Mouse (Mus musculus): Measurements from ENCODE around the gene Tex12. TPM values are rescaled to one million over a fixed set of nuclear protein-coding genes. Genes with fewer than 3 reads are reported as not detected.

The Tex12 gene
- total RNA-seq, 1 experiment from 2014 or later: not detected

DNA sequence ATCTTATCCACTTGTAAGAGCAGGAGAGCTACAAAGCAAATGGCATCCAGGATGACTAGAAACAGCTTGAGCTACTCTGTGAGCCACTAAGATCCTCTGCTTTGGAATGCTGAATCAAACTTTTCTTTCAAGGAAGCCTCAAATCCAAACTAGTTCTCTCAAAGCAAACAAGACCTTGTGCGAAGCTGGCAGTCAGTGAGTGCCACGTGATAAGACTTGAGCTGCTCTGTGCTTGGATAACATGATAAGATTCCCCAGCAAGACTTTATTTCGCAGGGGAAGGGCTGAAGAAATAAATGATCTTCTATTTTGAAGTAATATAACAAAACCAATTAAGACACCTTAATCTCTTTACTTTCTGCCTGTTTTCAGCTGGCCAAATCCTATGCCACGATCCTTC, 4.8 kb upstream of the Tex12 start:
- ATAC-seq (replicated peaks; ENCODE audit: insufficient number of reproducible peaks, low FRiP score, low TSS enrichment, poor library complexity, severe bottlenecking): no peak

DNA sequence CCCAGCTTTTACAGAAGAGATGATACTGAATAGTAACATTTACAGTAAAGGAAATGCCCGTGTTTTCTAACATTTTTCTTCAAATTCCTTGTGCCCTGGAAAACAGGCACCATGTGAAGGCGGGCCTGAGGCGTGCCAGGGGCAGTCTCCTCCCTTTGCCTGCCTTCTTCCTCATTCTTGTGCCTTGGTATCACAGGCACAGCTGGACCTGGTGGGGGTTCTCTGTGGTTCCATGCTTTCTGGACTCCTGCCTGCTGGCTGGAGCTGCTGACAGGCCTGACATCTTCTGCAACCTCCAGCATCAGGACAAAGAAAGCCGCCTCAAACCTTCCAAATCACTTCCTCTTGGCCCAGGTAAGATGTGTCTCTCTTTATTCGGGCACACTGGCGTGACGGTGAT, 4.0 kb upstream of the Tex12 start:
- ATAC-seq (replicated peaks; ENCODE audit: insufficient number of reproducible peaks, low FRiP score, low TSS enrichment, poor library complexity, severe bottlenecking): no peak

DNA sequence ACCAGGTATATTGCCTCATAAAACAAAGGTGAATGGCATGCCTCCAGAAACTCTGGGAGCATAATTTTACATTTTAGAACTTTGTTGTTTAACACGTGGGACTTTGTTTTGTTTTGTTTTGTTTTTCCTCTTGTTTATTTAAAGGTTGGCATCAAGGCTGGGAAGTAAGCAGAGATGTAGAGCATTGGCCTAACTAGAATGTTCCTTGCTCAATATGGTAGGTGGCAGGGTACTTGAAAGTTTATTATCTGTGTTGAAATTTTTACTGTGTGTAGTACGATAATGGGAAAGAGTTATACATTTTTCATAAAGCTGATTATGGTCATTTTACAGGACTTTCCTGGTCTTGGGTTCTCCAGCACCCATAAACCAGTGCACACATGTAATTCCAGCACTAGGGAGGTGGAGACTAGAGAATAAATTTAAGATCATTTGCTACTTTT, 814 bp upstream of the Tex12 start:
- ATAC-seq (replicated peaks; ENCODE audit: insufficient number of reproducible peaks, low FRiP score, low TSS enrichment, poor library complexity, severe bottlenecking): no peak

DNA sequence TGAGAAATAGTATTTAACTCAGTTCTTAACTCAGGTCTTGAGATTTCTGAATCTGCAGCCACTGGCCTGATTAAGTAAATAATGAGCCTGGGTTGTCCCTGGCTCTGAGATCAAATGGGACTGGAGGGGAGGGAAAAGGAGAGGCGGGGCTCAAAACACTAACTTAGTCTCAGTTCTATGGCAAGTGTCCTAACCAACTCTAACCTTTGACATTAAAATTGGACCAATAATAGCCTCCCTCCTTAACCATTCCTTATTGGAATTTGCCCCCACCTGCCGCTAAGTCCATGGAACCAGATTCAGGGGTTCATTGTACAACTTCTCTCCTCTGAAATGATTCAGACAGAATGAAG, 6.1 kb downstream of the Tex12 start, which contains the start of gene Bco2:
Bco2 (minus strand) TSS at position 88 of the 353 bp plus-strand sequence.
- ATAC-seq (replicated peaks; ENCODE audit: insufficient number of reproducible peaks, low FRiP score, low TSS enrichment, poor library complexity, severe bottlenecking): no peak

DNA sequence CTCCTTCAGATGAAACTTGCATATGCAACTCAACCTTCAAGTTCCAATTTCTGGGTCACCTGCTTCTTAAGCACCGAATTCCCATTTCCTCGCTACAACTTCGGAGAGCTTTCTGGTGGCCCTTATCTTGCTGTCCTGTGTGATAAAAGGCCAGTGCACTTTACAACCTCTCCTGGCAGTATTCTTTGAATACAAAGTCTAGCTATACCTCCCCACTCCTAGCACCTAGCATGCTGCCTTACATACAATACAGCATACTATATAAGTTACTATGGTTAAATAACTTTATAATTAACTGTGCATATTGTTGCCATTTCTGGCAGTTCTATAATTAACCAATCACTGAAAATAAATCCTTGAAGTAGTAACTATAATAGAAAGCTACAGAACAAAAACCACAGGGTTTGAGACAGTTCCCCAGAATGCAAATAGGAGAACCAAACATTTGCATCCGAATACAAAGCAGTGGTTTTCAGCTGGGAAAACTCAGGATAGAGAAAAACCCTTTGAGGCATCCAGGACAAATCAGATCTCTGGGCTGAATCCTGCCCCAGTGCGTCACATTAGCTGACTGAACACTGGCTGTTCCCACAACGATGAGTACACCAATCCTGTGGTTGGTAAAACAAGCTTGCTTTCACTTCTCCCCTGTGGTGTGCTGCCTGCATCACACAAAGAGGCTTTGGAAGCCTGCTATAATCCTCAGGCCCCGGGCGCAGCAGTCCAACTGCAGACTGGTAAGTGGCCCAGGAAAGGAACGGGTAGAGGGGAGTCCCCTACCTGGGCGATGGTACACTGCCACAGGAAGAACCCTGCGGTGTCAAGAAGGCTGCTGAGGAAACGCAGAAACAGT, 6.7 kb downstream of the Tex12 start, which contains the start of gene Il18:
Il18 (plus strand) TSS at position 587 of the 853 bp plus-strand sequence.
- ATAC-seq (replicated peaks; ENCODE audit: insufficient number of reproducible peaks, low FRiP score, low TSS enrichment, poor library complexity, severe bottlenecking): peak; percentile 95

DNA sequence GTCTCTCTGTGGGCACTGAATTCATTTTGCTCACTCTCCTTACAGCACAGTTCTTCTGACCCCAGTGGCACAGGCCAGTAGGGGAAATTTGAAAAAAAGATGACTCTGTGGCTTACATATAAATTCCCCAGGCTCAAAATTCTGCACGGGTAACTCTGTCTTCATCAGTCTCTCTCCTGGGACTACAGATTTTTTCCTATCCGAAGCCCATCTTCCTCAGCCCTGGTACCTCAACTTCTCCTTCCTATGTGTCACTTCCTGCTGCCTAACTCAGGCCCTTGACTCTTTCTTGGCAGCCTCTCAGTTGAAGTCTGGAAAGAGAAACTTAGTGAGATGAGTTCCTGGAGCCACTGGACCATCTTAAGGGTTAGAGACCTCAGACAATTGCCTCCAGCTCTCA, 7.6 kb downstream of the Tex12 start:
- no peak for ATAC-seq (replicated peaks; ENCODE audit: insufficient number of reproducible peaks, low FRiP score, low TSS enrichment, poor library complexity, severe bottlenecking)

DNA sequence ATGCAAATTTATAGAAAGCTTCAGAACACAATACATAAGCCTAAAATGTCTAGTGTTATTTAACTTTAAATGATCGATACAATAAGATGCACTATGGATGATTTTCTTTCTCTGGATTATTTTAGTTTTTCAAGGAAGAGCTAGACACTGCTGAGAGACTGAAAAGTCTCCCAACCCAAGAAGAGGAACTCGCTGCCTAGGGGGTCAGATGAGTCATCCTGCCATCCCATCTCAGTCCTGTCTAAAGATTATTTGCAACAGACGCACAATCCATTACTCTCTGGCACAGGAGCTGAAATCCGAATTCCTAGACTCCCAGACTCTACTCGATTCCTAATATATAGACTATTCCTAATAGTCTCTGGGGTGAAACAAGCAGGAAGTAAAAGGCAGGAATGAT, 8.9 kb downstream of the Tex12 start:
- ATAC-seq (replicated peaks; ENCODE audit: insufficient number of reproducible peaks, low FRiP score, low TSS enrichment, poor library complexity, severe bottlenecking): no peak

DNA sequence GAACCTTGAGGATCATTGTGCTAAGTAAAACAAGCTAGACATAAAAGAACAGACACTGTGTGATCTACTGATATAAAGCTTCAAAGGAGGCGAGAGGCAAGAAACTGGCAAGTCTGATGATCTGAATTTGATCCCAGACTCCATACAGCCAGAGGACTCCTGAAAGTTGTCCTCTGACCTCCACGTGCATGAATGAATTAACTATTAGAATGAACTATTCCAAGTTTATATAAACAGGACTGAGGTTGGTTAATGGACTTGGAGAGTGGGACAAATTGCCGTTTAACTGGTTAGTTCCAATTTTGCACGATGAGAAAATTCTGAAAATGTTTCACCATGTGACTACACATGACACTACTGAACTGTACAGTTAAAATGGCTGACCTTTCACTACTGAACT, 12.2 kb downstream of the Tex12 start:
- no peak for ATAC-seq (replicated peaks; ENCODE audit: insufficient number of reproducible peaks, low FRiP score, low TSS enrichment, poor library complexity, severe bottlenecking)

DNA sequence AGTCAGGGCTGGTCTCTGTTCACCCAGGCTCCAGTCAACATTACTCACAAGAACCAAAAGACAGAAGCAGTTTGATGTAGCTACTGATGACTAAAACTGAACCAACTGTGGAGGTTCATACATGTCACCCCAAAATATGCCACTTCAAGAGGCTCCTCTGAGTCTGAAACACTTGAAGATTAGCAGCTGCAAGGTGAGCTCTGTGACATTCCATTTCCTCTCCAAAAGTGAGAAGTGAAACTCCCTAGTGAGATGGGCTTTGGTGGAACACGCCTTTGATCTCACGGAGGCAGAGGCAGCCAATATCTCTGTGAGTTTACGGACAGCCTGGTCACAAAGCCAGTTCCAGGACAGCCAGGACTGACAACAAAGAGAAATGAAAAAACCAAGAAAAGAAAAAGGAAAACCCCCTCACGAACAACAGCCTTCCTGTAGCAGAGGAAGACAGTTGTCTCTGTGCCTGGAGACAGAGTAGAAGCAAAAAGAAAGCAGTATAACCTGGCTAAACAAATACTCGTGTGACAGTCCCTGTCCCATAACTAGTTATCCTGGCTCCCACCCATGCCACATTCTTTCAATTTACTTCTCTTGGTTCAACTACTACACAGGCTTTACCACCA, 13.2 kb downstream of the Tex12 start:
- 0 out of 2 replicates have a peak, but pooled peaks have one; percentile 61 for ATAC-seq (replicated peaks; ENCODE audit: insufficient number of reproducible peaks, low FRiP score, low TSS enrichment, poor library complexity, severe bottlenecking)

DNA sequence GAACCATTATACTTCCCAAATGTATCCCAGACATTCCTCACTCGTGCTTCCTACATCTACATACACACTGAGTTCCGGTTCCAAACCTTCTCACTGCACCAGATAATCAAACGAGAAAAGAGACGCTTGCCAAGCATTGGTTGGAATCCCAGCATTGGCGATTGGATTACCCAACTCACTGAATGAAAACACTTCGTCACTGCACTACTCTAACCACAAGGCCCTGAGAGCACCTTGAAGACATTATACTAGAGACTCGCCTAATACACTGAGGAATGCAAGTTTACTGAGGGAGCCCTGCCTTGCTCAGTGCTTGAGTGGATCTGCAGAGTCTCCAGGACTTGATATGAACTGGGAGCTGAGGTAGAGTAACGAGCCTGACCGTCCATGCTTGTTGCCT, 18.7 kb downstream of the Tex12 start:
- ATAC-seq (replicated peaks; ENCODE audit: insufficient number of reproducible peaks, low FRiP score, low TSS enrichment, poor library complexity, severe bottlenecking): no peak

DNA sequence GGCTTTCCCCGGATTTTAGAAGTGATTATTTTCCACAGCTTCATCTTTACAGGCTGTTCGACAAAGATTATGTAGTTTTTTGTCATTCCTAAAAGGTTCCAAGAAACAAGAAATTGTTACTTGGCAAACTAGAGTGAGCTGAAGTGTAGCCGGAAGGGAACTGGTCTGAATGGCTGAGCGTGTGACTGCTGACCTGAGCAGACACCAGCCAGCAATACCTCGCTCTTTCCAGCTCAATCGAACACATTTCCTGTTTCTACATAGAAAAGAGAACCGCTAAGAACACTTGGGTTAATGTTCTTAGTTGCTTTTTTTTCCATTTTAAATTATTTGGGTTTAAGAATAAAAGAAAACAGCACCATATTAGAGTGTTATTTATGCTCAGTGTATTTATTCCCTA, 21.0 kb downstream of the Tex12 start:
- ATAC-seq (replicated peaks; ENCODE audit: insufficient number of reproducible peaks, low FRiP score, low TSS enrichment, poor library complexity, severe bottlenecking): no peak

DNA sequence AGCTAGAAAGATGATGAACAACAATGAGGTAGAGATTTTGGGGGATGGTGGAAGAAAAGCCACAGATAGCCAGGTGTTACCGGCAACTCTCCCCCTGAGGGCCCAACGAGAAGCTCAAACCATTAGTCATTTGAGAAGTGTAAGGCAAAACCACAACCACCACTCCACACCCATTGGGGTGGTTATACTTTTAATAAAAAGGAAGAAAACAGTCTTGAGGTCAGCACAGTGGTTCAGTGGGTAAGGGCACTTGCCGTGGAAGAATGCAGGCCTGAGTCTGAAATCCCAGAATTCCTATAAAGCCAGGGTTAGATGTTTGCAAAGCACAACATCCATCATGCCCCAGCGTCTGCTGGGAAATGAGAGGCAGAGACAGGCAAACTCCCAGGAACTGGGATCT, 23.8 kb downstream of the Tex12 start:
- ATAC-seq (replicated peaks; ENCODE audit: insufficient number of reproducible peaks, low FRiP score, low TSS enrichment, poor library complexity, severe bottlenecking): peak; percentile 79

DNA sequence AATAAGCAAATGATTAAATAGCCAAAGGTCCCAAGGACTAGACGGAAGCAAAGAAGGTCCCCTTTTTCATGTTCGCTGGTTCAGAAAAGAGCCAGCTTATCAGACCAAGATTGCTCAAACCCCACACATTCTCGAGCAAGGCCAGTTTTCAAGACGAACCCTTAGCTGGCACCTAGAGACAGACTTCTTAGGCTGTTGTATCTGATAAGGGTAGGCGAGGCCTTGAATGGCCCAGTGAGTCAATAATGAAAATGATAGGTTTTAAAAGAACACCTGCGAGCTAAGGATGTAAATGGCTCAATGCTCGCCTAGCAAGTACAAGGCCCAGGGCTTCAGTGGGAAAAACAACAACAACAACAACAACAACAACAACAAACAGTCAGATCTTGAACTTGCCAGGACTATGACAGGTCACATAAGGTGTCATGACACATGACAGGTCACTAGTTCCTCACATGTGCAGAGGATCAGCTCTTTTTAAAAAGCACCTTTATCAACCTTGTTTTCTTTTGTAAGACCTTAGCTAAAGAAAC, 24.5 kb downstream of the Tex12 start:
- no peak for ATAC-seq (replicated peaks; ENCODE audit: insufficient number of reproducible peaks, low FRiP score, low TSS enrichment, poor library complexity, severe bottlenecking)

DNA sequence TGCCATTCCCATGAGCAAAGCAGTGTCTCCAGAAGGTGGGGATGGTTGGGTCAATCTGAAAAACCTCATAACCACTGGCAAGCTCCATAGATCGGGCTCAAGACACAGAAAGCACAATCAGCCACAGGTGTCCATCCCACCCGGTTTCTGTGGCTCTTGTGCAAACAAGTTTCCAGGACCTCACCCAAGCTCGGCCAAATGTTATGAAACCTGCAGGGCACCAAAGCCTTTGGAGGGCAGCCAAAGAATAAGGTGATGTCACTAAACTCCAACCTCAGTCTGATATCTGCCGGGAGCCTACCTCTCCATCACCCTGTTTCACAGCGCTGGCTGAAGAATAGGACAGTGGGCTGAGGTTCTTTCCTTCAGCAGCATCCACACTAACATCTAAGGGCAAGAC, 25.2 kb downstream of the Tex12 start:
- no peak for ATAC-seq (replicated peaks; ENCODE audit: insufficient number of reproducible peaks, low FRiP score, low TSS enrichment, poor library complexity, severe bottlenecking)

DNA sequence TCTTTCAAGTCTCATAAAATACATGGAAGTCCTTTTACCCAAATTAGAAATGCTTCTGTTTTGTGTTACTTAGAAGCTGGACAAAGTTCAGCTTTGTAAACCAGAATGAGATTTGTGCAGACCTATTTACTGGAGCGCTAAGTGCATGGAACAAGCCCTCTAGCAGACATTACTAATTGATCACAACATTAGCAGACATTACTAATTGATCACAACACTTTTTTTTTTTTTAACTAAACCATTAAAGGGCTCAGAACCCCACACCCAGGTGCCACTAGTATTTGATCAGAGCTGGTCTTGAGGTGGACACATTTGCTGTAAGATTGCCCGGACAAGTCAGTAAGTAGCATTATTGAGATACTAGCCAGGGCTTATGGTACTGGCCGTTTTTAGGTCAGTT, 27.3 kb downstream of the Tex12 start:
- no peak for ATAC-seq (replicated peaks; ENCODE audit: insufficient number of reproducible peaks, low FRiP score, low TSS enrichment, poor library complexity, severe bottlenecking)

DNA sequence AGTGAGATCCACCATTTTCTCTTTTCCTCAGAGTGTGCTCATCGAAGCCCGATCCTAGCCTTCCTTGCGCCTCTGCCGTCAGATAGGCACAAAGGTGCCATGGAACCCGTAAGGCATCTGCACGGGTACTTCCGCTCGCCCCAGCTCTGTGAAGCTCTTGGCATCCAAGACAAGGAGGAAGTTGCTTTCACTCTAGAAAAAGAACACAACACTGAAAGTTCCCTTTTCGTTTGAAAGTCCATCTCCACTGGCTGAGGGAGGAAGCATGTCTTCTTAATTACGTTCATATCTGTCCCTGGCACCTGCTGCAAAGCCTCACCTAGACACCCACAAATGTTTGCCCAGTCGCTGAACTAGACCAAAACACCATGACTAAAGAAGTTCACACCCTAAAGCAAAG, 27.8 kb downstream of the Tex12 start:
- peak; percentile 67 for ATAC-seq (replicated peaks; ENCODE audit: insufficient number of reproducible peaks, low FRiP score, low TSS enrichment, poor library complexity, severe bottlenecking)

DNA sequence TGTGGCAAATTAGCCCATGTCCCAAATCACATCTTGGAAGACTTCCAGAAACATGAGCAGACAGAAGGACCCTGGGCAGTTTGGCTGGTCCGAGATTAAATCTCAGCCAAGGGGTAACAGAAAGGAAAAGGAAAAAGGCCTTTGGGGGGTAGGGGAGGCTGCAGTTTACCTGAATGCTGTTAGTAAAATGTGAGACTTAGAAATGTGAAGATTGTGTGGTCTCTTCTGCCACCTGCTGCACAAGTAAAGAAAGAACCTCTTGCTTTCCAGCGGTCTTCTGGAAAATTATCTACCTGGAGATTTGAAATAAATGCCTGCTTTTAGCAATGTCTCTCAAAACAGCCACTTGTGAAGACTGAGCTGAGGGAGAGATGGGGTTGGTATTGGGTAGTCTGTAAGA, 30.2 kb downstream of the Tex12 start:
- no peak for ATAC-seq (replicated peaks; ENCODE audit: insufficient number of reproducible peaks, low FRiP score, low TSS enrichment, poor library complexity, severe bottlenecking)

DNA sequence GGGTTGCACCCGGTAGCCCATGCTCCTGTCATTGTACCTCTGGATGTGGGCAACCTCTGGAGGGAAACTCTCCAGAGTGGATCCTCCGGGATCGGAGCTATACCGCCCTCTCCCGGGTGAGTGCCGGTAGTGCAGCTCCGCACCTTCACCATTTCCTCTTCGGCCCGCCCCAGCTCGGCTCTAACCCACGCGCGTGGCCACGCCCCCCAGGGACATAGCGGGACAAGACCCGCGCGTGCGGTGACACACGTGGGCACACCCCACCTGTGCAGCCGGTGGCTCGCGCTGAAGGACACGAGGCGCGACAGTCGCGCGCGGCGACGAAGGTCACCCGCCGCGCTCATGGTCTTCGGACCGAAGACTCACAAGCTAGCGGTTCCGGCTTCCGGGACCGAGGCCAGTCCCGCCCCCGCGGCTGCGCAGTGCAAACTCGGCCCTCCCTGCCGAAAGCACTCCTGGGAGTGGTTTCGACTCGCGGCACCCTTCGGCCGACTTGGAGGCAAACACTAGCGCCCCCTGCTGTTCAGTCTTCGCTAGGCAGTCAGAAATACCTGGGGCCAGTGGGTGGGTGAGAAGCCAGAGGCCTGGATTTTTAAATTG, 32.7 kb downstream of the Tex12 start, which contains the start of gene Pts:
Pts (minus strand) TSS at position 432 of the 600 bp plus-strand sequence.
- peak; percentile 84 for ATAC-seq (replicated peaks; ENCODE audit: insufficient number of reproducible peaks, low FRiP score, low TSS enrichment, poor library complexity, severe bottlenecking)

DNA sequence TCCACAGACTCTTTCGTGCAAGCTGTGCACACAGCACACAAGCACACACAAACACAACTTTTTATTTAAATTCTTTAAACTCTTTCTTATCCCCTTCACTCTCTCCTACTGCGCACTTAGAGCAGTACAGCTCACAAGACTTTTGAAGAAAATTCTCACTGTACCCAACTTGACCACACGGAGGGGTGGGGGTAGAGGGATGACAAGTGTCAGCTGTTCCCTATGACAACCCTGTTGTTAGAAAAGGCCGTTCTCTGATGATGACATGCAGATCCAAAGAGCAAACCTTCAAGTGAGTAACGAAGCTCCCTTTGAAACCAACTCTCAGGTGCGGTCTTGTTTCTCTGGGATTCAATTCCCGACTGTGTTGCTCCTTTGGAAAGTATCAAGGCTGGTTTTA, 33.3 kb downstream of the Tex12 start:
- 0 out of 2 replicates have a peak, but pooled peaks have one; percentile 32 for ATAC-seq (replicated peaks; ENCODE audit: insufficient number of reproducible peaks, low FRiP score, low TSS enrichment, poor library complexity, severe bottlenecking)
